Mouse (Mus musculus) spleen, adult 2 months (tissue): ENCODE data around the gene Erf.

ENCODE experiments used
- CTCF ChIP-seq: fragments of 200-500 bp; IDR thresholded peaks from 2 replicates; pipeline ENCODE4 v1.5.1; 2011; ENCODE audit warnings: mild to moderate bottlenecking, inconsistent platforms; ENCODE audit not compliant: insufficient read depth, insufficient read length, insufficient replicate concordance; ENCODE audit errors: extremely low read depth
- POLR2A ChIP-seq: fragments of 200-500 bp; IDR thresholded peaks from 2 replicates; pipeline ENCODE4 v1.6.1; 2011; ENCODE audit warnings: low read depth, low read length, inconsistent platforms

DNA sequence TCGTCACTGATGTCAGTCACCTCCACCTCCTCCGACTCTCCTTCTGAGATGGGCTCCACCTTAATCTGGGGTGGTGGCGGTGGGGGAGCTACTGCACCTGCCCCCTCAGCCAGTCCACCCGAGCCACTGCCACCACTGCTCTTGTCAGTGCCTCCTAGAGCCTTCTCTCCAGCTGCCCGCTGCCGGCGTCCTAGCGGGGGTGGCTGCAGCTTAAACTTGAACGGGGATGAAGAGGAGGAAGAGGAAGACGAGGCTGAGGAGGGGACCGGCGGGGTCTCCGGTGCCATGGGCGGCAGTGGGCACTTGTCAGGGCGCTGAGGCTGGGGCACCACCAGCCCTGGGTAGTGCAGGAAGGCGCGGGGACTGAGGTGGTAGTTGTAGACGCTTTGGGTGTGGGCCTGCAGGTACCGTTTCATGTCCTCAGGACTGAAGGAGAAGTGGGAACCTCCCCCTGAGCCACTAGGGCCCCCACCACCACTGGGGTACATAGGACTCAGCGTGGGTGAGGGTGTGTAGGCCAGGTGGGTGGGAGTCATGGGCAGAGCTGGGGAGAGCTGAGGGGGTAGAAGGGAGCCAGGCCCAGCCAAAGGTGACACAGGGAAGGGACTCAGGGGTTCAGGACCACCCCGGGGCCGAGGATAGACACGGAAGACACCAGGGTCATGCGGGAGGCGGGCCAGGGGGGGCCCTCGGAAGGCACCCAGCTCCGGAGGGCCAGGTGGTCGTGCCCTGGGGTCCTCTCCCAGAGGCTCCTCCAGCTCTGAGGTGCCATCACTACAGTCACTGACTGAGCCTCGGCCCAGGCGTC lies 5.8 kb downstream of the Erf start:
- TF ChIP-seq POLR2A (no peak), CTCF (no peak)
